Mouse (Mus musculus) inflammation-experienced regulatory T-cells (primary cell): Measurements from ENCODE around the gene Cyp2d11. TPM values are rescaled to one million over a fixed set of nuclear protein-coding genes. Genes with fewer than 3 reads are reported as not detected.

Experiments
- polyA plus RNA-seq, 2 experiments: library from polyadenylated mRNA; unstranded; fragments of 100-300 nt; shearing (Covaris generic); gene quantifications; one replicate each; pipeline ENCODE4 v1.2.1; 2017

The Cyp2d11 gene
- not detected for polyA plus RNA-seq

GRCm38 (mm10) chr15:82393922-82394321, at the start of gene Cyp2d11:
Gene Cyp2d11, minus strand, starts transcription at chr15:82394022.

DNA sequence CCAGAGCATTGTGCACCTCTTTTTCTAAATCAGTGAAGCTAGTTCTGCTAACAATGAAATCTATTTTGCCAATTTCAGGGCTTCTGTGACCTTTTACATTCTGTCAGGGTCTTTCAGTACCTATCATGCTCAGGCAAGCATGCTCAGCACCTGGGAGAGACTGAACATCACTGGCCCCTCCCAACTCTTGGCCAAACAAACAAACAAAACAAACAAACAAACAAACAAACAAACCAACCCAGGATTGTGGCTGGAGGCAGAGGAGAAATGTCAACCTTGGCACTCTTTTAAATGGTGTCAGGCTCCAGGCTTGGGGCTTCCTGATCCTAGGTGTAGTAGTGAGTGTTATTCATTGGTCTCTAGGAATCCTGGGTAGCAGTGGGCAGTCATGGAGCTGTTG, 39.3 kb upstream of the Cyp2d11 start, which contains the start of gene Cyp2d9:
Gene Cyp2d9, plus strand, starts transcription at position 301 of the 400 bp plus-strand sequence.

DNA sequence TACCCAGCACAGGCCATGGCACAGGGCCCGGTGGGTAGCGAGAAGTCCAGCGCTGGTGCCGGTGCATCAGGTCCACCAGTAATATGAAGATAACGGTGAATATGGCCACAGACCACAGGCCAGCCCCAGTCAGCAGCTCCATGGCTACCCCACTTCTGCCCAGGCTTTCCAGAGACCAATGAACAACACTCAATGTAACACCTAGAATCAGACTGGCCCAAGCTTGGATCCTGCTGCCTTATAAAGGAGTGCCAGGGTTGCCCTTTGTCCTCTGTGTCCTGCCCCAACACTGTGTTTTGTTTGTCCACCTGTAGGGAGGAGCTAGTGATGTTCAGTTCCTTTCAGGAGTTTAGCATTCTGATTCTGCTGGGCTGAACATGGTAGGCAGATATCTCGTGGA, 13.2 kb upstream of the Cyp2d11 start, which contains the start of gene Cyp2d10:
Gene Cyp2d10, minus strand, starts transcription at position 215 of the 400 bp plus-strand sequence.

GRCm38 (mm10) chr15:82379871-82380713, 13.7 kb downstream of the Cyp2d11 start, which contains the start of gene Cyp2d22:
Gene Cyp2d22, minus strand, starts transcription at chr15:82380260.

GRCm38 (mm10) chr15:82354126-82354945, 39.5 kb downstream of the Cyp2d11 start, which contains the start of gene Ndufa6:
Gene Ndufa6, minus strand, starts transcription at chr15:82354322.

Other genes with a start within 250 kb of the Cyp2d11 start
- gene Srebf2, start 246.8 kb downstream of the Cyp2d11 start, polyA plus RNA-seq = 100 to 1,000 TPM; 108 to 135 TPM
- gene Shisa8, start 181.2 kb downstream of the Cyp2d11 start, polyA plus RNA-seq = 1 to 10 TPM in 1 of 2 experiments, under 1 TPM in 1; 0.13 to 1.5 TPM
- 1 to 10 TPM; 4.3 to 7.4 TPM for gene Tnfrsf13c, start 169.7 kb downstream of the Cyp2d11 start, polyA plus RNA-seq
- 1 to 10 TPM; 2.5 to 6.1 TPM for gene Cenpm, start 149.3 kb downstream of the Cyp2d11 start, polyA plus RNA-seq
- 1 to 10 TPM in 1 of 2 experiments, not detected in 1; 1.0 TPM for gene 1500009C09Rik, start 141.6 kb downstream of the Cyp2d11 start, polyA plus RNA-seq
- gene Sept3, start 119.1 kb downstream of the Cyp2d11 start, polyA plus RNA-seq = 1 to 10 TPM in 1 of 2 experiments, under 1 TPM in 1; 0.45 to 2.1 TPM
- gene Wbp2nl, start 95.1 kb downstream of the Cyp2d11 start, polyA plus RNA-seq = under 1 TPM in 1 of 2 experiments, not detected in 1; 0.53 TPM
- gene Naga, start 55.1 kb downstream of the Cyp2d11 start, polyA plus RNA-seq = 10 to 100 TPM; 66.4 to 73.4 TPM
- gene Pheta2, start 55.1 kb downstream of the Cyp2d11 start, polyA plus RNA-seq = 10 to 100 TPM in 1 of 2 experiments, 1 to 10 TPM in 1; 3.7 to 11.0 TPM
- gene Smdt1, start 55.1 kb downstream of the Cyp2d11 start, polyA plus RNA-seq = 100 to 1,000 TPM; 162 to 165 TPM
- 100 to 1,000 TPM; 263 to 291 TPM for gene Ndufa6, start 39.7 kb downstream of the Cyp2d11 start, polyA plus RNA-seq
- gene Cyp2d22, start 13.8 kb downstream of the Cyp2d11 start, polyA plus RNA-seq = 1 to 10 TPM; 6.8 to 9.8 TPM
- under 1 TPM; 0.31 to 0.44 TPM for gene Cyp2d10, start 13.2 kb upstream of the Cyp2d11 start, polyA plus RNA-seq
- gene Cyp2d9, start 39.4 kb upstream of the Cyp2d11 start, polyA plus RNA-seq = under 1 TPM in 1 of 2 experiments, not detected in 1; 0.93 TPM
- under 1 TPM; 0.12 to 0.27 TPM for gene Cyp2d12, start 161.1 kb upstream of the Cyp2d11 start, polyA plus RNA-seq
- gene Cyp2d34, start 226.9 kb upstream of the Cyp2d11 start, polyA plus RNA-seq = under 1 TPM in 1 of 2 experiments, not detected in 1; 0.94 TPM